Comparison of ENCODE assay signal across 8 mouse cellular contexts in genomic region chr8:75083846-75084245, GRCm38 (mm10). TPM values are rescaled to one million over a fixed set of nuclear protein-coding genes. Genes with fewer than 3 reads are reported as not detected.
DNase-seq lines count a peak whose midpoint lies in the region; ATAC-seq and TF ChIP-seq lines count a peak whose summit lies in the region.

No protein-coding gene starts in this region.

- H3K9ac ChIP-seq in ES-E14 (ENCODE audit: insufficient read depth, low read depth, low read length, poor library complexity, severe bottlenecking), result peak overlapping the region; percentile 48; the same call in 1 of the 2 replicates
- no peak overlapping the region for H3K9ac ChIP-seq in forebrain, embryonic 16.5 days (replicated peaks; ENCODE audit: low read depth, low read length)
- H3K9ac ChIP-seq in lung, embryonic 14.5 days, result peak overlapping the region; percentile 15; the same call in 1 of the 2 replicates

- H3K9me3 ChIP-seq in ES-E14 (ENCODE audit: control insufficient read depth, insufficient read depth, low read depth, low read length), result peaks cover 2% of the 10 kb centered on the region; the same call in 1 of the 2 replicates
- no peaks in the 10 kb centered on the region for H3K9me3 ChIP-seq in forebrain, embryonic 16.5 days (ENCODE audit: control insufficient read depth, low read length)
- H3K9me3 ChIP-seq in lung, embryonic 14.5 days (ENCODE audit: low read depth, low read length), result no peaks in the 10 kb centered on the region

- in situ Hi-C loops in ES-E14 (cut with MboI; ENCODE audit: low sequenced_read_pairs in 2 of 2, unreplicated experiment in 2 of 2), result no loop called here

- no peak for TF ChIP-seq POLR2A in olfactory bulb, adult 2 months (IDR thresholded peaks at IDR 0.05; ENCODE audit: insufficient read depth, low read depth, low read length)
- no peak for TF ChIP-seq POLR2A in thymus, adult 2 months (IDR thresholded peaks at IDR 0.05; ENCODE audit: control insufficient read depth, extremely low read depth, insufficient read depth, low read length, poor library complexity)

- H3K27ac ChIP-seq in ES-E14 (ENCODE audit: insufficient read depth, low read depth, low read length, poor library complexity, severe bottlenecking), result peak overlapping the region; percentile 73
- no peak overlapping the region for H3K27ac ChIP-seq in forebrain, embryonic 16.5 days (ENCODE audit: low read length)
- H3K27ac ChIP-seq in layer of hippocampus, adult 2 months, result peak overlapping the region; percentile 68; the same call in 1 of the 2 replicates
- peak overlapping the region; percentile 60 for H3K27ac ChIP-seq in lung, embryonic 14.5 days (ENCODE audit: low read depth)
- H3K27ac ChIP-seq in olfactory bulb, adult 2 months (ENCODE audit: insufficient read depth, low read depth, low read length), result no peak overlapping the region
- no peak overlapping the region for H3K27ac ChIP-seq in thymus, adult 2 months (ENCODE audit: control insufficient read depth, insufficient read depth, low read length)

- TF ChIP-seq CTCF in layer of hippocampus, adult 2 months (conservative IDR thresholded peaks at IDR 0.05), result no peak
- TF ChIP-seq CTCF in lung, embryonic 14.5 days (IDR thresholded peaks at IDR 0.05; ENCODE audit: low read depth), result no peak
- no peak for TF ChIP-seq CTCF in olfactory bulb, adult 2 months (IDR thresholded peaks at IDR 0.05; ENCODE audit: insufficient read depth, low read depth, low read length)
- no peak for TF ChIP-seq CTCF in thymus, adult 2 months (IDR thresholded peaks at IDR 0.05; ENCODE audit: borderline replicate concordance, control insufficient read depth, extremely low read depth, insufficient read depth, low read length, poor library complexity)

- H3K36me3 ChIP-seq in ES-E14 (ENCODE audit: control insufficient read depth, insufficient read depth, low read length, poor library complexity, severe bottlenecking), result no peaks in the 10 kb centered on the region
- H3K36me3 ChIP-seq in forebrain, embryonic 16.5 days (ENCODE audit: control insufficient read depth, insufficient read depth), result no peaks in the 10 kb centered on the region
- H3K36me3 ChIP-seq in lung, embryonic 14.5 days (ENCODE audit: insufficient read depth), result no peaks in the 10 kb centered on the region
- no peaks in the 10 kb centered on the region for H3K36me3 ChIP-seq in thymus, adult 2 months (ENCODE audit: control insufficient read depth, insufficient read depth, low read length)

- intact Hi-C loops in heart, postnatal 36 days (cut with DNase I), result no loop called here

- peak overlapping the region; percentile 10 to 14; a peak in 2 of 4 replicates for H3K4me3 ChIP-seq in ES-E14 (ENCODE audit: insufficient read depth in 1 of 2, low read depth in 1 of 2, low read length in 2 of 2, poor library complexity in 1 of 2, severe bottlenecking in 1 of 2)
- H3K4me3 ChIP-seq in forebrain, embryonic 16.5 days (replicated peaks; ENCODE audit: low read length), result peak overlapping the region; percentile 23
- peak overlapping the region; percentile 36 for H3K4me3 ChIP-seq in layer of hippocampus, adult 2 months
- H3K4me3 ChIP-seq in lung, embryonic 14.5 days (ENCODE audit: low read depth, low read length), result peak overlapping the region; percentile 22
- peak overlapping the region; percentile 26 for H3K4me3 ChIP-seq in olfactory bulb, adult 2 months (ENCODE audit: insufficient read depth, low read depth, low read length)
- H3K4me3 ChIP-seq in thymus, adult 2 months (ENCODE audit: control insufficient read depth, insufficient read depth, low read length), result no peak overlapping the region

- ATAC-seq in forebrain, embryonic 16.5 days, result peak; percentile 95
- peak; percentile 95 for ATAC-seq in lung, embryonic 14.5 days (ENCODE audit: insufficient read depth)

- peak; percentile 97 for DNase-seq in ES-E14 (ENCODE audit: low read depth, low spot score)
- DNase-seq in cerebellum, adult 18-20 months, result peak; percentile 58 to 71
- peak; percentile 92 for DNase-seq in heart, postnatal 36 days
- peak; percentile 72 to 74 for DNase-seq in layer of hippocampus, adult 2 months (ENCODE audit: low spot score in 2 of 2)
- DNase-seq in lung, embryonic 14.5 days, result peak; percentile 98
- peak; percentile 53 for DNase-seq in thymus, adult 2 months

- peaks cover 4 to 7% of the 10 kb centered on the region in 2 experiments; a peak in 2 of 4 replicates for H3K4me1 ChIP-seq in ES-E14 (ENCODE audit: control insufficient read depth in 2 of 2, insufficient read depth in 2 of 2, low read length in 2 of 2, poor library complexity in 1 of 2)
- peaks cover 4% of the 10 kb centered on the region for H3K4me1 ChIP-seq in forebrain, embryonic 16.5 days (replicated peaks; ENCODE audit: control insufficient read depth, insufficient read depth, low read length)
- peaks cover 2% of the 10 kb centered on the region; the same call in 1 of the 2 replicates for H3K4me1 ChIP-seq in lung, embryonic 14.5 days (ENCODE audit: insufficient read depth)
- H3K4me1 ChIP-seq in olfactory bulb, adult 2 months (ENCODE audit: control insufficient read depth, insufficient read depth, low read length), result peaks cover 6% of the 10 kb centered on the region; the same call in 1 of the 2 replicates
- peaks cover 20% of the 10 kb centered on the region for H3K4me1 ChIP-seq in thymus, adult 2 months (replicated peaks; ENCODE audit: control insufficient read depth, insufficient read depth, low read length)

- no peaks in the 10 kb centered on the region for H3K27me3 ChIP-seq in forebrain, embryonic 16.5 days (replicated peaks; ENCODE audit: control insufficient read depth, insufficient read depth, low read length)
- no peaks in the 10 kb centered on the region for H3K27me3 ChIP-seq in lung, embryonic 14.5 days (ENCODE audit: insufficient read depth, low read length)
- no peaks in the 10 kb centered on the region for H3K27me3 ChIP-seq in thymus, adult 2 months (ENCODE audit: control insufficient read depth, insufficient read depth, low read length)

- WGBS in forebrain, embryonic 16.5 days, result 9% methylated on average over 15 of the region's 17 CpGs
- 1% methylated on average over 16 of the region's 17 CpGs for WGBS in lung, embryonic 14.5 days
- 3% methylated on average over 17 of the region's 17 CpGs for WGBS in olfactory bulb, adult 2 months
- 7% methylated on average over 17 of the region's 17 CpGs for WGBS in thymus, adult 2 months

- peak overlapping the region; percentile 48 for H3K4me2 ChIP-seq in forebrain, embryonic 16.5 days (ENCODE audit: low read length)
- H3K4me2 ChIP-seq in lung, embryonic 14.5 days, result peak overlapping the region; percentile 55

TF ChIP-seq in ES-E14, 5 proteins besides CTCF, POLR2A, EP300 and RAD21:
- TF ChIP-seq HCFC1 (IDR thresholded peaks at IDR 0.05; ENCODE audit: borderline replicate concordance, insufficient read depth, low read length), result peak; percentile 44; the same call in 1 of the 2 replicates
- no peak for TF ChIP-seq CHD2 (IDR thresholded peaks at IDR 0.05; ENCODE audit: low read depth, low read length)
- TF ChIP-seq ZNF384 (IDR thresholded peaks at IDR 0.05; ENCODE audit: low read depth, low read length), result no peak
- TF ChIP-seq MAFK (IDR thresholded peaks at IDR 0.05; ENCODE audit: insufficient read depth, low read depth, low read length), result peak; percentile 100
- TF ChIP-seq ZC3H11A (IDR thresholded peaks at IDR 0.05; ENCODE audit: borderline replicate concordance, low read depth, low read length), result no peak
TF ChIP-seq in ES-E14: peak in this region for 2.

RNA-seq across cellular contexts. Expression of gene Hmox1, which starts 9.6 kb away (rescaled TPM):
- total RNA-seq in ES-E14 (2012; rRNA removed), result 111 and 124 TPM in 2 replicates
- polyA plus RNA-seq in forebrain, embryonic 16.5 days (2015; fragmentation: Nextera tagmentation; extraction: Ambion mirVana), result 8.2 TPM in 2 replicates
- 10 to 100 TPM; 12.1 to 21.6 TPM for total RNA-seq in heart, postnatal 36 days (2021)
- 1 to 10 TPM; 6.1 to 6.2 TPM for total RNA-seq in layer of hippocampus, adult 2 months (2021)
- polyA plus RNA-seq in lung, embryonic 14.5 days (2014; fragmentation: Nextera tagmentation; extraction: Ambion mirVana), result 24.6 and 26.3 TPM in 2 replicates
- not detected in 2 replicates for polyA plus RNA-seq in olfactory bulb, adult 2 months (2012; ENCODE audit: insufficient read depth, insufficient read length, low replicate concordance, missing spikeins)
- 16.6 and 21.5 TPM in 2 replicates for polyA plus RNA-seq in thymus, adult 2 months (2012; rRNA removed)

RNA-seq across cellular contexts. Expression of gene Mcm5, which starts 25.5 kb away (rescaled TPM):
- total RNA-seq in ES-E14 (2012; rRNA removed), result 315 TPM in 2 replicates
- 61.9 and 67.1 TPM in 2 replicates for polyA plus RNA-seq in forebrain, embryonic 16.5 days (2015; fragmentation: Nextera tagmentation; extraction: Ambion mirVana)
- 1 to 10 TPM; 3.1 to 4.0 TPM for total RNA-seq in heart, postnatal 36 days (2021)
- total RNA-seq in layer of hippocampus, adult 2 months (2021), result 1 to 10 TPM; 6.1 to 8.8 TPM
- polyA plus RNA-seq in lung, embryonic 14.5 days (2014; fragmentation: Nextera tagmentation; extraction: Ambion mirVana), result 210 and 227 TPM in 2 replicates
- polyA plus RNA-seq in olfactory bulb, adult 2 months (2012; ENCODE audit: insufficient read depth, insufficient read length, low replicate concordance, missing spikeins), result not detected in 2 replicates
- polyA plus RNA-seq in thymus, adult 2 months (2012; rRNA removed), result 167 and 212 TPM in 2 replicates

RNA-seq across cellular contexts. Expression of gene Tom1, which starts 50.3 kb away (rescaled TPM):
- total RNA-seq in ES-E14 (2012; rRNA removed), result 24.5 and 24.7 TPM in 2 replicates
- 13.4 and 17.4 TPM in 2 replicates for polyA plus RNA-seq in forebrain, embryonic 16.5 days (2015; fragmentation: Nextera tagmentation; extraction: Ambion mirVana)
- 10 to 100 TPM; 60.7 to 71.3 TPM for total RNA-seq in heart, postnatal 36 days (2021)
- total RNA-seq in layer of hippocampus, adult 2 months (2021), result 10 to 100 TPM; 38.7 to 40.5 TPM
- 18.7 and 20.8 TPM in 2 replicates for polyA plus RNA-seq in lung, embryonic 14.5 days (2014; fragmentation: Nextera tagmentation; extraction: Ambion mirVana)
- 280 TPM in 1 of 2 replicates, not detected in the other for polyA plus RNA-seq in olfactory bulb, adult 2 months (2012; ENCODE audit: insufficient read depth, insufficient read length, low replicate concordance, missing spikeins)
- polyA plus RNA-seq in thymus, adult 2 months (2012; rRNA removed), result 31.7 and 41.9 TPM in 2 replicates

Comparison
In these comparisons a context has a peak if more than half of its experiments do, and no peak if none do; other contexts are left out.
1. H3K27ac ChIP-seq: peak in ES-E14 (single experiment), layer of hippocampus, adult 2 months (single experiment) and lung, embryonic 14.5 days (single experiment); none in forebrain, embryonic 16.5 days (single experiment), olfactory bulb, adult 2 months (single experiment) and thymus, adult 2 months (single experiment).
2. Peak in every context shown above with its lines, with median percentiles within 50 percentile points of each other: DNase-seq.